Mouse (Mus musculus): Measurements from ENCODE around the gene Wfdc5.

DNA sequence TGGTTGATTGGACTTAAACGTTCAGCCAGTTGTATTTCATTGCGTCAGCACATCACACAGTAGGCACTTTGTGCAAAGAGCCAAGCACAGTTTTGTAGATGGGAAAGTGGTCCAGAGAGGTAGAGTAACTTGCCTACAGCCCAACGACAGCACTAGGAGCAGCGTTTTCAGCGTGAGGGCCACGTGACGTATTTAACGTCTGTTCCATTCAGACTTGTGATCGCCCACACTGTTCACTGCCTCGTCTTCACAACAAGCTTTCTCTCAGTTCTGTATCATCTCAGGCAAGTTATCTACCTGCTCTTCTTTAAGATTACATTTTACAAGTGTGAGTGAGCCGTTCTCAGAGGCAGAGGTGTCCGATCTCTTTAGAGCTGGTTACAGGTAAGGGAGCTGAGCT, 36.0 kb downstream of the Wfdc5 start:
- TF ChIP-seq CTCF (IDR thresholded peaks at IDR 0.05; ENCODE audit: low read depth, low read length) (no peak), POLR2A (IDR thresholded peaks at IDR 0.05; ENCODE audit: extremely low read depth, insufficient read depth, low read length) (no peak)
